Mouse (Mus musculus) lung, postnatal 0 days (tissue): ENCODE measurements at regions not wholly inside any gene's neighbourhood (a gene's known extent, or its start where the extent isn't known, plus 50 kb on each side); places are given as distances from the start of the nearest gene placed in this dataset.

Source experiments
- CTCF ChIP-seq: IDR thresholded peaks from 2 replicates; pipeline ENCODE4 v1.5.1; 2016; ENCODE audit warnings: antibody characterized with exemption, mild to moderate bottlenecking
- EP300 ChIP-seq: IDR thresholded peaks from 2 replicates; pipeline ENCODE4 v1.6.1; 2016; ENCODE audit warnings: antibody characterized with exemption, mild to moderate bottlenecking, control low read depth

DNA sequence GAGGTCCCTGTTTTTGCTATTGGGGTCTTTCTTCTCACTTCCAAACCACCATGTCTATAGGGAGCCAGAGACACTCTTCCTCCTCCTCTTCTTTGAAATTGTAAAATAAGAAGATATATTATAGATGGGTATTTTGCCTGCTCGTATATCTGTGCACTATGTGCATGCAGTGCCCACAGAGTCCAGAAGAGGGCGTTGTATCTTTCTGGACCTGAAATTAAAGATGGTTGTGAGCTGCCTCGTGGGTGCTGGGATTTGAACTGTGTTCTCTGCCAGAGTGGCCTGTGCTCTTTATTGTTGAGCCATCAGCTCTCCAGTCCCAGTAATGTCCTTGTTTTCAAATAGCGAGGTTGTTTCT is 285.7 kb upstream of the Gm10131 start:
- TF ChIP-seq CTCF (peak; percentile 62), EP300 (no peak)
